Mouse (Mus musculus) right cerebral cortex, postnatal 25 days (tissue): ENCODE data around the gene Prpsap1.
"Not testable (repeated sequence)": the region's sequence is repeated elsewhere in the genome, so short reads cannot be mapped to it uniquely, and the experiment has no call there.

Experiments used
- DNase-seq: peaks from one replicate; pipeline ENCODE4 v3.0.0; 2022

Prpsap1 gene

DNA sequence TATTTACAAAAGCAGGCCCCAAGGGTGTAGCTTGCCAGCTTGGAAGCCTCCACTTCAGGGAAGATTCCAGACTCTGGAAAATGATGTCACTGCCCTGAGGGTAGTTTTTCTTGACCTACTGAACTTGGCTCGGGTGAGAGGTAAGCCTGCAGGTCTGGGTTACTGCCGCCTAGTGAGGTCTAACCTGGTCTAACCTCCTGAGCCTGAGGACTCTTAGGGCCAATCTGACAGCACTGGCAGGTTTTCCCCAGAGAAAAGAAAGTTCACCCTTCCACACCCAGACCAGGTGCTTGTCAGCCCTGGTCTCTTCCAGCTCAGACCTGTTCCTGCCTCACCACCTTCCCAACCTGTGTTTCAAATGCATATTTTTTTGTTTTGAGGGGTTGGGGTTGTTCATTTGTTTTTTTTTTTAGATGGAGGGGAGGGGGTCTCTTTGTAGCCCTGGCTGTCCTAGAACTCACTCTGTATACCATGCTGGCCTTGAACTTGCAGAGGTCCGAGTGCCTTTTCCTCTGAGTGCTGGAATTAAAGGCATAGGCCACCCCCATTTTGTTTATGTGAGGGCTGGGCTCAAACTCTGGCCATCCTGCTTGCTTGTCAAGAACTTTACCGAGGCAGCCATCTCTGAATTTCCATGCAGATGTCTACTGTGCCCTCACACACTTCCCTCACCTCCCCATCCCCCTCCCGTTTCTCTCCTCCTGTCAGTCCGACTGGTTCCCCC is 67.0 kb downstream of the Prpsap1 start:
- no peak for DNase-seq

- not testable (repeated sequence) for DNase-seq
Observed at GRCm38 (mm10) chr11:116426328-116426727, 67.7 kb downstream of the Prpsap1 start.

GRCm38 (mm10) chr11:116424621-116425407 is 69.2 kb downstream of the Prpsap1 start:
- DNase-seq = no peak

DNA sequence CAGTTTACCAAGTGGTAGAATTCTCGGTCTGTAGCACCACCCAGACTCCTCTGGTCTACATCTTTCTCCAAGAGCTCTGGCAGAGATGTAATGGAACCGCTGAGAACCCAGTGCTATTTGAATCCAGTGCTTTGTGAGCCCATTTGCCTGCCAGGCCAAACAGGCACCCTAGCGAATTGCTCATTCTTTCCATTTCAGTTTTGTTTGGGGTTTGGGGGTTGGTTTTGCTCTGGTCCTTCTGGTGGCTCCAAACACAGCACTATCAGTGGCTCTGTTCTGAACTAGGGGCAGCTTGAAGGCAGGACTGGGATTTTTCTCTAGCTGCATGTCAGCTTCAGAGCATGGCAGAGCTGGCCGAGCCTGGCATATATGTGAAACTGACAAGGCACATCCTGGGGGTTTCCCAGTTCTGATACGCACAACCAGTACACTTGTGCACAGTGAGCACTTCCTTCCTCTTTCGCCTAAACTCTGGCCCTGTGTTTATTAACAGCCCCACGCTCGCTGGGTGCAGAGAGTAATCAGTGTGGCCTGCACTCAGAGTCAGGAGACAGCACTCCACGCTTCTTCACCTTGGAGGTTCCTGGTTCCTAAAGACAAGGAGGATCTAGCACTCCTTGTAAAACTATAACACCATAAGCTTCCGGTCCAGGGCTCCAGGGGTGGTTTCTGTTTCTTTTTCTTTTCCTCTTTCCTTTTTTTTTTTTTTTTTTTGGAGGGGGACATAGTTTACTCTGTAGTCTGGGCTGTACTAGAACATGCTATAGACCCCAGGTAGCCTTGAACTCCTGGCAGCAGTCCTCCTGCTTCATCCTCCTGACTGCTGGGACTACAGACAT is 70.0 kb downstream of the Prpsap1 start:
- no peak for DNase-seq

DNA sequence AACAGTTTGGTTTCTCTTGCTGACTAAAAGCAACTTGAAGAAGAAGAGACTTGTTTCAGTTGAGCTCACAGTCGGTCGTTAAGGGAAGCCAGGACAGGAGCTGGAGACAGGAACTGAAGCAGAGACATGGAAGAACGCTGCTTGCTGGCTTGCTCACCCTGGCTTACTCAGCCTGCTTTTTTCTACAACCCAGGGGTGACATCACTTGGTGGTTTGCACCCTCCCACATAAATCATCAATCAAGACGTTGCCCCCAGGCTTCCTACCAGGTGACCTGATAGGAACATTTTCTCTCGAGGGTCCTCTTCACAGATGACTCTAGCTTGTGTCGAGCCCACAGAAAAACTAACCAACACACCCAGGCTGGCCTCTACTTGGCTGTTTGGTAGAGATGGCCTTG is 70.8 kb downstream of the Prpsap1 start:
- no peak for DNase-seq

- DNase-seq = no peak
Observed at GRCm38 (mm10) chr11:116422562-116422961, 71.4 kb downstream of the Prpsap1 start.

GRCm38 (mm10) chr11:116421102-116421501 is 72.9 kb downstream of the Prpsap1 start:
- DNase-seq = no peak
